Mouse (Mus musculus): ENCODE measurements around the gene Maml2.

DNA sequence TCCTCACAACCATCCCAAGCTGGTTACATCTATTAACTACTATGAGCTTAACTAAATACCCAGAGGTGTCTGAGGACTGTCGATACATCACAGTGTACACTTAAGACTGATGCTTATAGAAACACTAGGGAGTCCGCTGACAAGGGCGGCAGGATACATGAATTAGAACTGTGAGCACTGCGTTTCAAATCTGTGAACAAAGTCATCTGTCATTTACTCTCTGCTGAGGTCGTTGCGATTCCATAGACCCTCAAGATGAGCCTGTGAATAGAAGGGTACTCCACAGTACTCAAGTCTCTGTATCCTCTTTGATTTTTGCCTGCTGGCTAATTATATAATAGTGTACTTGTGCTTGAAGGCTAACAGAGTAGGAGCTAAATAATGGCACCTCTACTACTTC lies 143.2 kb downstream of the Maml2 start:
- no peak for TF ChIP-seq CTCF (IDR thresholded peaks at IDR 0.05; ENCODE audit: control insufficient read depth, insufficient read depth, insufficient read length)
- TF ChIP-seq MAX (IDR thresholded peaks at IDR 0.05), result no peak
- TF ChIP-seq USF1 (IDR thresholded peaks at IDR 0.05; ENCODE audit: low read depth), result no peak
- no peak for TF ChIP-seq MYOD1 (IDR thresholded peaks at IDR 0.05; ENCODE audit: control insufficient read depth, insufficient read length, low read depth)
- TF ChIP-seq FOSL1 (IDR thresholded peaks at IDR 0.05; ENCODE audit: insufficient read depth, low read length, poor library complexity, severe bottlenecking), result no peak

Measured in C2C12 (cell line).